Mouse (Mus musculus): ENCODE measurements around the gene Olfr983. TPM values are rescaled to one million over a fixed set of nuclear protein-coding genes. Genes with fewer than 3 reads are reported as not detected.

Gene Olfr983
- not detected in 2 replicates for total RNA-seq (2021)
- long read RNA-seq, experiment 1, result 0 reads
- long read RNA-seq, experiment 2, result 0 reads

GRCm38 (mm10) chr9:40093495-40093894 is at the start of gene Olfr983:
TSS of gene Olfr983 (minus strand) at chr9:40093595.
- DNase-seq, result no peak

- no peak for DNase-seq
These were observed 48.1 kb upstream of the Olfr983 start for GRCm38 (mm10) chr9:40141544-40141943.

- no peak for DNase-seq
These were observed 46.1 kb upstream of the Olfr983 start for GRCm38 (mm10) chr9:40139484-40139883.

GRCm38 (mm10) chr9:40136987-40137688 is 43.7 kb upstream of the Olfr983 start:
- no peak for DNase-seq

- DNase-seq, result peak; percentile 44
These were observed 37.2 kb upstream of the Olfr983 start for GRCm38 (mm10) chr9:40130556-40130955.

GRCm38 (mm10) chr9:40130084-40130483 is 36.7 kb upstream of the Olfr983 start, which contains the start of gene Olfr985:
TSS of gene Olfr985 (minus strand) at chr9:40130184.
- DNase-seq, result no peak

GRCm38 (mm10) chr9:40117287-40117659 is 23.9 kb upstream of the Olfr983 start:
- DNase-seq, result no peak

- peak; percentile 52 for DNase-seq
These were observed 23.4 kb upstream of the Olfr983 start for GRCm38 (mm10) chr9:40116645-40117286.

- DNase-seq, result no peak
These were observed 20.7 kb upstream of the Olfr983 start, which contains the start of gene Olfr984 for GRCm38 (mm10) chr9:40114106-40114505. TSS of gene Olfr984 (minus strand) at chr9:40114206.

- DNase-seq, result no peak
These were observed 1.4 kb upstream of the Olfr983 start for GRCm38 (mm10) chr9:40094769-40095168.

- DNase-seq, result no peak
These were observed 19.9 kb downstream of the Olfr983 start, which contains the start of gene Olfr982 for GRCm38 (mm10) chr9:40073529-40073928. TSS of gene Olfr982 (plus strand) at chr9:40073829.

GRCm38 (mm10) chr9:40050138-40050537 is 43.3 kb downstream of the Olfr983 start:
- no peak for DNase-seq

Other genes starting within 250 kb of the Olfr983 start
- gene Olfr972, start 227.2 kb downstream of the Olfr983 start, total RNA-seq (2021), result not detected in 2 replicates
- gene Olfr229, start 186.3 kb downstream of the Olfr983 start, total RNA-seq (2021), result not detected in 2 replicates
- not detected in 2 replicates for gene Olfr974, start 156.1 kb downstream of the Olfr983 start, total RNA-seq (2021)
- not detected in 2 replicates for gene Olfr975, start 141.5 kb downstream of the Olfr983 start, total RNA-seq (2021)
- gene Olfr976, start 132.5 kb downstream of the Olfr983 start, total RNA-seq (2021), result not detected in 2 replicates
- gene Olfr978, start 101.5 kb downstream of the Olfr983 start, total RNA-seq (2021), result not detected in 2 replicates
- gene Olfr979, start 90.1 kb downstream of the Olfr983 start, total RNA-seq (2021), result not detected in 2 replicates
- not detected in 2 replicates for gene Olfr980, start 84.0 kb downstream of the Olfr983 start, total RNA-seq (2021)
- gene Olfr981, start 72.1 kb downstream of the Olfr983 start, total RNA-seq (2021), result not detected in 2 replicates
- gene Olfr982, start 19.8 kb downstream of the Olfr983 start, total RNA-seq (2021), result not detected in 2 replicates
- not detected in 2 replicates for gene Olfr984, start 20.6 kb upstream of the Olfr983 start, total RNA-seq (2021)
- not detected in 2 replicates for gene Olfr985, start 36.6 kb upstream of the Olfr983 start, total RNA-seq (2021)
- not detected in 2 replicates for gene Tmem225, start 54.5 kb upstream of the Olfr983 start, total RNA-seq (2021)
- not detected in 2 replicates for gene Olfr986, start 87.3 kb upstream of the Olfr983 start, total RNA-seq (2021)
- 3.9 and 5.0 TPM in 2 replicates for gene Zfp202, start 98.7 kb upstream of the Olfr983 start, total RNA-seq (2021)
- 3.2 and 5.4 TPM in 2 replicates for gene Scn3b, start 175.6 kb upstream of the Olfr983 start, total RNA-seq (2021)

Data from adrenal gland, postnatal 14 days (tissue).